Mouse (Mus musculus) left cerebral cortex, postnatal 25 days (tissue): ENCODE data around the gene Ppp2r5b. TPM values are rescaled to one million over a fixed set of nuclear protein-coding genes. Genes with fewer than 3 reads are reported as not detected.

ENCODE experiments used
- DNase-seq, 2 experiments: peaks; one replicate each; pipeline ENCODE4 v3.0.0; 2022; ENCODE audit warnings: low spot score in 2 of 2, mixed read lengths in 1 of 2
- intact Hi-C: fragments of 180-260 bp; cut with DNase I; formaldehyde crosslinking; loops from one replicate; pipeline ENCODE4 v1.15.1; 2025
- microRNA-seq, 2 experiments: library from miRNA; unstranded; fragments of <30 nt; microRNA quantifications; one replicate each; pipeline ENCODE4 v1.2.0; 2022
- total RNA-seq, 2 experiments: library from RNA; stranded (reverse); gene quantifications; 2 replicates each; pipeline ENCODE4 v1.2.3; 2021

Gene Ppp2r5b
- total RNA-seq, 2 experiments from 2014 or later: 153 to 165 TPM

DNA sequence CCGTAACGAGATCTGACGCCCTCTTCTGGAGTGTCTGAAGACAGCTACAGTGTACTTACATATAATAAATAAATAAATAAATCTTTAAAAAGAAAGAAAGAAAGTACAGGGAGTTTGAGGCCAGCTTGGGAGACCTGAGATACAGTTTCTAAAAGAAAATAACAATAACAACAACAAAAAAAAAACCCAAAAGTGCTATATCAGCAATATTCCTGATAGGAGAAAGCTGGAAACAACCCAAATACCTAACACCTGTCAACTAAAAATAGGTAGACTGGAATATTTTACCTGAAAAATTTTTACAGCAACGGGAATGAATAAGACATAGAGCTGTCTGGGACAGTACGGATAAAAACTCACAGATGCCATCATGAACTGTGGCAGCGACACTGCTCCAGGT, 56.9 kb downstream of the Ppp2r5b start:
- intact Hi-C loops: no loop called here
- no peak for DNase-seq

Small RNAs within 50 kb of the gene (microRNA-seq; reads per million reads assigned to microRNA genes)
- 13.8 to 18.6 reads per million in 2 experiments for gene Mir192
- 23.2 to 31.7 reads per million in 2 experiments for gene Mir194-2

Other genes starting within 250 kb of the Ppp2r5b start
- gene Slc22a20, start 249.7 kb downstream of the Ppp2r5b start, total RNA-seq: not detected
- 10 to 100 TPM; 17.5 to 18.5 TPM for gene Capn1, start 220.0 kb downstream of the Ppp2r5b start, total RNA-seq
- 10 to 100 TPM; 45.4 to 49.5 TPM for gene Syvn1, start 189.3 kb downstream of the Ppp2r5b start, total RNA-seq
- 10 to 100 TPM; 45.1 to 47.0 TPM for gene Mrpl49, start 178.1 kb downstream of the Ppp2r5b start, total RNA-seq
- gene Fau, start 178.0 kb downstream of the Ppp2r5b start, total RNA-seq: 100 to 1,000 TPM; 593 to 625 TPM
- gene Znhit2, start 174.7 kb downstream of the Ppp2r5b start, total RNA-seq: 10 to 100 TPM; 33.4 to 38.1 TPM
- gene Tm7sf2, start 167.5 kb downstream of the Ppp2r5b start, total RNA-seq: 10 to 100 TPM; 24.9 to 25.2 TPM
- gene Vps51, start 158.6 kb downstream of the Ppp2r5b start, total RNA-seq: 10 to 100 TPM; 71.9 to 77.6 TPM
- not detected for gene Tmem262, start 155.8 kb downstream of the Ppp2r5b start, total RNA-seq
- gene Gm28374, start 153.6 kb downstream of the Ppp2r5b start, total RNA-seq: under 1 TPM; 0.53 to 0.55 TPM
- 10 to 100 TPM; 36.5 to 37.2 TPM for gene Zfpl1, start 150.9 kb downstream of the Ppp2r5b start, total RNA-seq
- under 1 TPM; 0.18 to 0.34 TPM for gene Cdca5, start 150.9 kb downstream of the Ppp2r5b start, total RNA-seq
- not detected for gene AC131692.1, start 141.5 kb downstream of the Ppp2r5b start, total RNA-seq
- gene Naaladl1, start 130.1 kb downstream of the Ppp2r5b start, total RNA-seq: under 1 TPM in 1 of 2 experiments, not detected in 1; 0.21 TPM
- 10 to 100 TPM; 23.7 to 25.0 TPM for gene Sac3d1, start 117.2 kb downstream of the Ppp2r5b start, total RNA-seq
- 10 to 100 TPM; 36.2 to 43.6 TPM for gene Snx15, start 107.6 kb downstream of the Ppp2r5b start, total RNA-seq
- under 1 TPM in 1 of 2 experiments, not detected in 1; 0.71 TPM for gene Batf2, start 94.9 kb downstream of the Ppp2r5b start, total RNA-seq
- 10 to 100 TPM; 71.5 to 76.8 TPM for gene Arl2, start 94.3 kb downstream of the Ppp2r5b start, total RNA-seq
- gene Majin, start 51.5 kb downstream of the Ppp2r5b start, total RNA-seq: under 1 TPM in 1 of 2 experiments, not detected in 1; 0.53 TPM
- gene Gpha2, start 9.5 kb downstream of the Ppp2r5b start, total RNA-seq: not detected
- gene Atg2a, start 5.8 kb upstream of the Ppp2r5b start, total RNA-seq: 10 to 100 TPM; 33.1 to 35.6 TPM
- 10 to 100 TPM; 35.9 to 40.3 TPM for gene Ehd1, start 40.9 kb upstream of the Ppp2r5b start, total RNA-seq
- gene Cdc42bpg, start 70.6 kb upstream of the Ppp2r5b start, total RNA-seq: 1 to 10 TPM; 2.7 to 2.9 TPM
- 10 to 100 TPM; 69.7 to 70.0 TPM for gene Men1, start 99.1 kb upstream of the Ppp2r5b start, total RNA-seq
- gene Map4k2, start 105.3 kb upstream of the Ppp2r5b start, total RNA-seq: 10 to 100 TPM; 83.3 to 92.3 TPM
- 100 to 1,000 TPM; 180 to 195 TPM for gene Sf1, start 127.8 kb upstream of the Ppp2r5b start, total RNA-seq
- gene Pygm, start 148.5 kb upstream of the Ppp2r5b start, total RNA-seq: 10 to 100 TPM; 26.8 to 35.5 TPM
- 10 to 100 TPM; 49.8 to 86.4 TPM for gene Rasgrp2, start 163.5 kb upstream of the Ppp2r5b start, total RNA-seq
- gene Nrxn2, start 182.9 kb upstream of the Ppp2r5b start, total RNA-seq: 100 to 1,000 TPM; 627 to 654 TPM